Mouse (Mus musculus): ENCODE data around the gene Chchd1.

- TF ChIP-seq EP300 (IDR thresholded peaks at IDR 0.05; ENCODE audit: insufficient read depth, low read depth, low read length) (no peak), CTCF (IDR thresholded peaks at IDR 0.05; ENCODE audit: low read depth, low read length) (no peak), POLR2A (IDR thresholded peaks at IDR 0.05; ENCODE audit: insufficient read depth, low read length) (no peak)
Measured at GRCm38 (mm10) chr14:20750503-20750902, 47.7 kb downstream of the Chchd1 start.

All from ES-Bruce4 (cell line).